Mouse (Mus musculus) lung, embryonic 14.5 days (tissue): ENCODE data around the gene Tbc1d32. TPM values are rescaled to one million over a fixed set of nuclear protein-coding genes. Genes with fewer than 3 reads are reported as not detected.

Experiments used
- ATAC-seq: fragments of 200-750 bp; cut with Nextera tagmentation; 2 replicates; pipeline ENCODE4 v1.8.0; 2017; ENCODE audit warnings: mild to moderate bottlenecking, moderate TSS enrichment, moderate library complexity; ENCODE audit not compliant: insufficient read depth
- DNase-seq: peaks from one replicate; pipeline ENCODE4 v3.0.0-alpha.2; 2015
- H3K27ac ChIP-seq: fragments of 300-500 bp; sonication (generic); 2 replicates; pipeline ENCODE4 v1.5.1; 2014; ENCODE audit warnings: low read depth, mild to moderate bottlenecking, moderate library complexity
- H3K27me3 ChIP-seq: fragments of 300-500 bp; sonication (generic); 2 replicates; pipeline ENCODE4 v1.6.1; 2014; ENCODE audit warnings: low read length, control low read depth; ENCODE audit not compliant: insufficient read depth
- H3K36me3 ChIP-seq: fragments of 300-500 bp; sonication (generic); 2 replicates; pipeline ENCODE4 v1.6.1; 2014; ENCODE audit warnings: control low read depth; ENCODE audit not compliant: insufficient read depth
- H3K4me1 ChIP-seq: fragments of 300-500 bp; sonication (generic); 2 replicates; pipeline ENCODE4 v1.6.1; 2014; ENCODE audit warnings: antibody characterized with exemption, control low read depth; ENCODE audit not compliant: insufficient read depth
- H3K4me2 ChIP-seq: fragments of 300-500 bp; sonication (generic); 2 replicates; pipeline ENCODE4 v1.6.1; 2014; ENCODE audit warnings: mild to moderate bottlenecking
- H3K4me3 ChIP-seq: fragments of 300-500 bp; sonication (generic); 2 replicates; pipeline ENCODE4 v1.5.1; 2014; ENCODE audit warnings: low read depth, low read length
- H3K9ac ChIP-seq: fragments of 300-500 bp; sonication (generic); 2 replicates; pipeline ENCODE4 v1.6.1; 2014
- H3K9me3 ChIP-seq: fragments of 300-500 bp; sonication (generic); 2 replicates; pipeline ENCODE4 v1.6.1; 2016; ENCODE audit warnings: low read depth, low read length, control low read depth
- CTCF ChIP-seq: IDR thresholded peaks from 2 replicates; pipeline ENCODE4 v1.5.1; 2016; ENCODE audit warnings: antibody characterized with exemption, low read depth
- WGBS: fragments of 180-500 bp; shearing (Covaris S2); extraction: QIAGEN DNeasy Blood & Tissue Kit; methylation state at CpG from one replicate; pipeline ENCODE4 v1.1.7; 2014; 5-methylcytosine and 5-hydroxymethylcytosine counted together
- polyA plus RNA-seq: library from polyadenylated mRNA; unstranded; fragments of >200 nt; fragmentation: Nextera tagmentation; extraction: Ambion mirVana; gene quantifications from 2 replicates; pipeline ENCODE4 v1.2.1, GENCODE M21; 2014

Tbc1d32 gene
- polyA plus RNA-seq, 1 experiment from 2014 or later, result 3.7 TPM

DNA sequence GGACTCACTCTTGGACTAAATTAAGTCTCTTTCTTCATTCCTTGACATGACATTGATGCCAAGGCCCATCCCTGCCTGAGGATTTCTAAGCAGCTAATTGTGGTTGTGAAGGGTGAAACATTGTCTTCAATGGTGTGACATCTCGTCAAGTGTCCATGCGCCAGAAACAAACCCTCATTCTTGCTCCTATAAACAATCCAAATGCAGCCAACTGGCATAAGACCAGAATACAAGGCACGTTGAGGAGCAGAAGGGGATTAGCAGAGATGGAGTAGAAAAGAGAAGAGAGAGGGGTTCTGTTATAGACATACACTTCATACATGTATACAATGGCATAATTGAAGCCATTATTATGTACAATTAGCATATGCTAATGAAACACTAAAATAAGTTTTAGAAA, 70.3 kb downstream of the Tbc1d32 start:
- 72% methylated on average over 3 of the region's 3 CpGs for WGBS
- peak; percentile 7 for DNase-seq
- no peak for TF ChIP-seq CTCF

GRCm38 (mm10) chr10:56156956-56157355, 71.5 kb downstream of the Tbc1d32 start:
- no peaks in the 10 kb centered on the region for H3K4me1 ChIP-seq
- no peaks in the 10 kb centered on the region for H3K27me3 ChIP-seq
- no peak overlapping the region for H3K27ac ChIP-seq
- no peaks in the 10 kb centered on the region for H3K36me3 ChIP-seq
- DNase-seq, result no peak
- no peak overlapping the region for H3K9ac ChIP-seq
- no peaks in the 10 kb centered on the region for H3K9me3 ChIP-seq
- H3K4me3 ChIP-seq, result no peak overlapping the region
- 88% methylated on average over 3 of the region's 3 CpGs for WGBS
- no peak overlapping the region for H3K4me2 ChIP-seq
- TF ChIP-seq CTCF, result no peak
- no peak for ATAC-seq

More for the DNA sequence above, 70.3 kb downstream of the Tbc1d32 start:
- Histone ChIP-seq H3K4me1 (no peaks in the 10 kb centered on the region), H3K27ac (no peak overlapping the region), H3K9ac (no peak overlapping the region), H3K36me3 (no peaks in the 10 kb centered on the region), H3K4me3 (no peak overlapping the region), H3K9me3 (no peaks in the 10 kb centered on the region), H3K27me3 (no peaks in the 10 kb centered on the region), H3K4me2 (no peak overlapping the region)
- ATAC-seq, result no peak

GRCm38 (mm10) chr10:56148920-56149319, 79.6 kb downstream of the Tbc1d32 start:
- no peak for ATAC-seq
- WGBS, result 83% methylated on average over 3 of the region's 3 CpGs

GRCm38 (mm10) chr10:56137191-56137590, 91.3 kb downstream of the Tbc1d32 start:
- H3K27me3 ChIP-seq, result no peaks in the 10 kb centered on the region
- H3K27ac ChIP-seq, result no peak overlapping the region
- DNase-seq (no peak), ATAC-seq (no peak)
- H3K4me3 ChIP-seq, result no peak overlapping the region
- H3K4me2 ChIP-seq, result no peak overlapping the region
- no peak for TF ChIP-seq CTCF
- no peaks in the 10 kb centered on the region for H3K4me1 ChIP-seq
- 88% methylated on average over 5 of the region's 5 CpGs for WGBS
- no peak overlapping the region for H3K9ac ChIP-seq
- no peaks in the 10 kb centered on the region for H3K9me3 ChIP-seq
- no peaks in the 10 kb centered on the region for H3K36me3 ChIP-seq

More at GRCm38 (mm10) chr10:56148920-56149319, 79.6 kb downstream of the Tbc1d32 start:
- Histone ChIP-seq H3K9me3 (no peaks in the 10 kb centered on the region), H3K4me3 (no peak overlapping the region), H3K4me1 (no peaks in the 10 kb centered on the region), H3K4me2 (no peak overlapping the region), H3K27me3 (no peaks in the 10 kb centered on the region), H3K36me3 (no peaks in the 10 kb centered on the region), H3K27ac (no peak overlapping the region), H3K9ac (no peak overlapping the region)
- TF ChIP-seq CTCF, result no peak
- no peak for DNase-seq

- no peak for TF ChIP-seq CTCF
- no peak overlapping the region for H3K4me3 ChIP-seq
- DNase-seq (no peak), ATAC-seq (no peak)
- no peaks in the 10 kb centered on the region for H3K9me3 ChIP-seq
- no peak overlapping the region for H3K9ac ChIP-seq
- no peaks in the 10 kb centered on the region for H3K27me3 ChIP-seq
- no peaks in the 10 kb centered on the region for H3K36me3 ChIP-seq
- no peaks in the 10 kb centered on the region for H3K4me1 ChIP-seq
- H3K4me2 ChIP-seq, result no peak overlapping the region
- no peak overlapping the region for H3K27ac ChIP-seq
- WGBS, result 75% methylated on average over 2 of the region's 2 CpGs
Measured at GRCm38 (mm10) chr10:56129642-56130041, 98.8 kb downstream of the Tbc1d32 start.

- 87% methylated on average over 1 of the region's 1 CpGs for WGBS
- no peaks in the 10 kb centered on the region for H3K4me1 ChIP-seq
- H3K36me3 ChIP-seq, result no peaks in the 10 kb centered on the region
- no peak overlapping the region for H3K27ac ChIP-seq
- H3K4me2 ChIP-seq, result no peak overlapping the region
- no peaks in the 10 kb centered on the region for H3K9me3 ChIP-seq
- TF ChIP-seq CTCF, result no peak; the same call in 1 of the 2 replicates
- no peak for DNase-seq
- H3K4me3 ChIP-seq, result no peak overlapping the region
- no peak overlapping the region for H3K9ac ChIP-seq
- no peak for ATAC-seq
- no peaks in the 10 kb centered on the region for H3K27me3 ChIP-seq
Measured at GRCm38 (mm10) chr10:56126972-56127371, 101.5 kb downstream of the Tbc1d32 start.

DNA sequence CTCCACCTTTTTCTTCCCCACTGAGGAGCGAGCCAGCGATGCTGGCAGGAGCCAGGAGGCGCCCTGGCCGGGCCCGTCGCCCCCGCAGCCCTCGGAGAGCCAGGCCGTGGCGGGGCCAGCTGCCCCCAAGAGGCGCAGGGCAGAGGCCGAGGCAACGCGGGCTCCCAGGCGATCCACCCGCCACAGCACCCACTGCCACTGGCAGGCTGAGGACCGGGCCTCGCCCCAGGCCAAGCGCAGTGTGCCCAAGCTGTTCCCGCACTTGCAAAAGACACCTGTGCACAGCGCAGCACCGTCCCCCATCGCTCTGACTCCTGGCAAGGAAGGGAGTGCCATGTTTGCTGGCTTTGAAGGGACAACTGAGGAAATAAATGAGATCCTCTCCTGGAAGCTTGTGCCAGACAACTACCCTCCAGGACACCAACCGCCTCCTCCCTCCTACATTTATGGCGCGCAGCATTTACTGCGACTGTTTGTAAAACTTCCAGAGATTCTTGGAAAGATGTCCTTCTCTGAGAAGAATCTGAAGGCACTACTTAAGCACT, 112.8 kb downstream of the Tbc1d32 start:
- Histone ChIP-seq H3K27me3 (no peaks in the 10 kb centered on the region), H3K4me3 (peak overlapping the region; percentile 55), H3K9ac (peak overlapping the region; percentile 66), H3K9me3 (no peaks in the 10 kb centered on the region), H3K36me3 (no peaks in the 10 kb centered on the region), H3K4me1 (no peaks in the 10 kb centered on the region), H3K27ac (peak overlapping the region; percentile 36; the same call in 1 of the 2 replicates), H3K4me2 (peak overlapping the region; percentile 83)
- ATAC-seq (peak; percentile 66), DNase-seq (peak; percentile 23)
- 19% methylated on average over 26 of the region's 27 CpGs for WGBS
- no peak for TF ChIP-seq CTCF
